Mouse (Mus musculus): ENCODE results near the gene Ptpn18. TPM values are rescaled to one million over a fixed set of nuclear protein-coding genes. Genes with fewer than 3 reads are reported as not detected.

The Ptpn18 gene
- total RNA-seq, 1 experiment from 2014 or later: 3.6 TPM

GRCm38 (mm10) chr1:34464310-34464817, 4.8 kb downstream of the Ptpn18 start:
- no peak for DNase-seq

- DNase-seq: no peak
Measured at GRCm38 (mm10) chr1:34465445-34465844, 5.9 kb downstream of the Ptpn18 start.

GRCm38 (mm10) chr1:34468051-34468450, 8.5 kb downstream of the Ptpn18 start:
- no peak for DNase-seq

- DNase-seq: no peak
Measured at GRCm38 (mm10) chr1:34468500-34468899, 8.9 kb downstream of the Ptpn18 start.

- DNase-seq: no peak
Measured at GRCm38 (mm10) chr1:34469801-34470200, 10.2 kb downstream of the Ptpn18 start.

- DNase-seq: peak; percentile 63
Measured at GRCm38 (mm10) chr1:34472427-34473300, 13.1 kb downstream of the Ptpn18 start.

- no peak for DNase-seq
Measured at GRCm38 (mm10) chr1:34478891-34479655, 19.5 kb downstream of the Ptpn18 start.

GRCm38 (mm10) chr1:34480801-34481200, 21.2 kb downstream of the Ptpn18 start:
- no peak for DNase-seq

GRCm38 (mm10) chr1:34481920-34482669, 22.5 kb downstream of the Ptpn18 start:
- no peak for DNase-seq

- DNase-seq: no peak
Measured at GRCm38 (mm10) chr1:34484470-34484869, 24.9 kb downstream of the Ptpn18 start.

GRCm38 (mm10) chr1:34485461-34486188, 26.1 kb downstream of the Ptpn18 start:
- peak; percentile 48 for DNase-seq

- no peak for DNase-seq
Measured at GRCm38 (mm10) chr1:34487383-34487782, 27.8 kb downstream of the Ptpn18 start.

GRCm38 (mm10) chr1:34489852-34490541, 30.4 kb downstream of the Ptpn18 start:
- DNase-seq: no peak

GRCm38 (mm10) chr1:34491480-34491879, 31.9 kb downstream of the Ptpn18 start:
- DNase-seq: no peak

- no peak for DNase-seq
Measured at GRCm38 (mm10) chr1:34502991-34503390, 43.4 kb downstream of the Ptpn18 start.

- no peak for DNase-seq
Measured at GRCm38 (mm10) chr1:34505307-34505706, 45.7 kb downstream of the Ptpn18 start.

GRCm38 (mm10) chr1:34505970-34506551, 46.5 kb downstream of the Ptpn18 start:
- DNase-seq: no peak

- DNase-seq: no peak
Measured at GRCm38 (mm10) chr1:34507986-34508385, 48.4 kb downstream of the Ptpn18 start.

GRCm38 (mm10) chr1:34510575-34510981, 51.0 kb downstream of the Ptpn18 start:
- DNase-seq: no peak

- peak; percentile 73 for DNase-seq
Measured at GRCm38 (mm10) chr1:34511027-34511426, 51.5 kb downstream of the Ptpn18 start.

GRCm38 (mm10) chr1:34513068-34513467, 53.5 kb downstream of the Ptpn18 start:
- no peak for DNase-seq
